Mouse (Mus musculus): ENCODE data around the gene Gm20388.

GRCm38 (mm10) chr8:124389495-124389894 is 4478.9 kb downstream of the Gm20388 start:
- TF ChIP-seq CTCF (IDR thresholded peaks at IDR 0.05; ENCODE audit: control insufficient read depth, insufficient read depth, low read length) (no peak), POLR2A (IDR thresholded peaks at IDR 0.05; ENCODE audit: borderline replicate concordance, control insufficient read depth, low read depth, low read length) (no peak)

All from bone marrow, adult 2 months (tissue).